Mouse (Mus musculus): ENCODE measurements around the gene Gm28308. TPM values are rescaled to one million over a fixed set of nuclear protein-coding genes. Genes with fewer than 3 reads are reported as not detected.

Gm28308 gene
- polyA plus RNA-seq, 2 experiments = not detected

GRCm38 (mm10) chr6:52167736-52168161, 45.4 kb downstream of the Gm28308 start:
- H3K9ac ChIP-seq (replicated peaks) = no peak overlapping the region
- ATAC-seq (ENCODE audit: insufficient read depth) (no peak), DNase-seq (ENCODE audit: low read depth in 3 of 3, low spot score in 3 of 3) (no peak)
- TF ChIP-seq CTCF (IDR thresholded peaks at IDR 0.05; ENCODE audit: low read depth) = no peak
- TF ChIP-seq EP300 (IDR thresholded peaks at IDR 0.05; ENCODE audit: low read depth) = no peak
- H3K4me1 ChIP-seq (replicated peaks; ENCODE audit: control insufficient read depth in 2 of 2, insufficient read depth in 2 of 2, low read length in 1 of 2) = no peaks in the 10 kb centered on the region
- peaks cover 98% of the 10 kb centered on the region for H3K27me3 ChIP-seq (ENCODE audit: control insufficient read depth, insufficient read depth, low read length)
- H3K27ac ChIP-seq = no peak overlapping the region
- H3K4me3 ChIP-seq (ENCODE audit: insufficient read depth in 1 of 2, low read depth in 2 of 2, low read length in 2 of 2) = no peak overlapping the region
- H3K4me2 ChIP-seq (ENCODE audit: low read depth) = no peak overlapping the region
- H3K36me3 ChIP-seq (replicated peaks; ENCODE audit: control insufficient read depth, insufficient read depth, low read depth) = no peaks in the 10 kb centered on the region
- no peaks in the 10 kb centered on the region for H3K9me3 ChIP-seq (ENCODE audit: control insufficient read depth, low read length)
- WGBS (ENCODE audit: insufficient replicate concordance) = 21% methylated on average over 14 of the region's 14 CpGs

GRCm38 (mm10) chr6:52167176-52167575, 46.0 kb downstream of the Gm28308 start:
- DNase-seq (ENCODE audit: low read depth in 3 of 3, low spot score in 3 of 3) (no peak), ATAC-seq (ENCODE audit: insufficient read depth) (no peak)
- Histone ChIP-seq H3K9ac (replicated peaks) (no peak overlapping the region), H3K27me3 (ENCODE audit: control insufficient read depth, insufficient read depth, low read length) (peaks cover 98% of the 10 kb centered on the region), H3K4me1 (replicated peaks; ENCODE audit: control insufficient read depth in 2 of 2, insufficient read depth in 2 of 2, low read length in 1 of 2) (no peaks in the 10 kb centered on the region), H3K4me2 (ENCODE audit: low read depth) (no peak overlapping the region), H3K9me3 (ENCODE audit: control insufficient read depth, low read length) (no peaks in the 10 kb centered on the region), H3K27ac (no peak overlapping the region), H3K4me3 (ENCODE audit: insufficient read depth in 1 of 2, low read depth in 2 of 2, low read length in 2 of 2) (no peak overlapping the region), H3K36me3 (replicated peaks; ENCODE audit: control insufficient read depth, insufficient read depth, low read depth) (no peaks in the 10 kb centered on the region)
- TF ChIP-seq EP300 (IDR thresholded peaks at IDR 0.05; ENCODE audit: low read depth) (no peak), CTCF (IDR thresholded peaks at IDR 0.05; ENCODE audit: low read depth) (no peak)
- WGBS (ENCODE audit: insufficient replicate concordance) = 29% methylated on average over 1 of the region's 1 CpGs

GRCm38 (mm10) chr6:52166431-52167077, 46.6 kb downstream of the Gm28308 start:
- H3K4me3 ChIP-seq (ENCODE audit: insufficient read depth in 1 of 2, low read depth in 2 of 2, low read length in 2 of 2) = no peak overlapping the region
- DNase-seq (ENCODE audit: low read depth in 3 of 3, low spot score in 3 of 3) = no peak
- 13% methylated on average over 4 of the region's 4 CpGs for WGBS (ENCODE audit: insufficient replicate concordance)
- ATAC-seq (ENCODE audit: insufficient read depth) = no peak
- H3K9me3 ChIP-seq (ENCODE audit: control insufficient read depth, low read length) = no peaks in the 10 kb centered on the region
- no peak for TF ChIP-seq EP300 (IDR thresholded peaks at IDR 0.05; ENCODE audit: low read depth)
- TF ChIP-seq CTCF (IDR thresholded peaks at IDR 0.05; ENCODE audit: low read depth) = no peak
- no peak overlapping the region for H3K4me2 ChIP-seq (ENCODE audit: low read depth)
- no peak overlapping the region for H3K27ac ChIP-seq
- H3K36me3 ChIP-seq (replicated peaks; ENCODE audit: control insufficient read depth, insufficient read depth, low read depth) = no peaks in the 10 kb centered on the region
- H3K4me1 ChIP-seq (replicated peaks; ENCODE audit: control insufficient read depth in 2 of 2, insufficient read depth in 2 of 2, low read length in 1 of 2) = no peaks in the 10 kb centered on the region
- H3K9ac ChIP-seq (replicated peaks) = no peak overlapping the region
- peaks cover 98% of the 10 kb centered on the region for H3K27me3 ChIP-seq (ENCODE audit: control insufficient read depth, insufficient read depth, low read length)

GRCm38 (mm10) chr6:52165441-52166370, 47.4 kb downstream of the Gm28308 start:
- Histone ChIP-seq H3K9me3 (ENCODE audit: control insufficient read depth, low read length) (no peaks in the 10 kb centered on the region), H3K27me3 (ENCODE audit: control insufficient read depth, insufficient read depth, low read length) (peaks cover 97% of the 10 kb centered on the region), H3K4me3 (ENCODE audit: insufficient read depth in 1 of 2, low read depth in 2 of 2, low read length in 2 of 2) (no peak overlapping the region), H3K9ac (replicated peaks) (no peak overlapping the region), H3K4me2 (ENCODE audit: low read depth) (0 out of 2 replicates have a peak overlapping the region, but pooled peaks have one; percentile 24), H3K27ac (no peak overlapping the region), H3K4me1 (replicated peaks; ENCODE audit: control insufficient read depth in 2 of 2, insufficient read depth in 2 of 2, low read length in 1 of 2) (no peaks in the 10 kb centered on the region), H3K36me3 (replicated peaks; ENCODE audit: control insufficient read depth, insufficient read depth, low read depth) (no peaks in the 10 kb centered on the region)
- ATAC-seq (ENCODE audit: insufficient read depth) (no peak), DNase-seq (ENCODE audit: low read depth in 3 of 3, low spot score in 3 of 3) (no peak)
- TF ChIP-seq EP300 (IDR thresholded peaks at IDR 0.05; ENCODE audit: low read depth) (no peak), CTCF (IDR thresholded peaks at IDR 0.05; ENCODE audit: low read depth) (no peak)
- 4% methylated on average over 28 of the region's 28 CpGs for WGBS (ENCODE audit: insufficient replicate concordance)

All from liver, embryonic 14.5 days (tissue).